Mouse (Mus musculus) splenic B cell, adult 2 months (primary cell): ENCODE measurements around the gene Vtn.

Experiments used
- DNase-seq: peaks from one replicate; pipeline ENCODE4 v3.0.0-alpha.2; 2011; ENCODE audit warnings: low read depth, low spot score
- H3K27me3 ChIP-seq: 2 replicates; pipeline ENCODE4 v1.6.1; 2012; ENCODE audit warnings: mild to moderate bottlenecking, low read length, moderate library complexity, mixed read lengths; ENCODE audit not compliant: control insufficient read depth, poor library complexity, insufficient read depth, severe bottlenecking
- H3K36me3 ChIP-seq: 2 replicates; pipeline ENCODE4 v1.6.1; 2012; ENCODE audit warnings: mild to moderate bottlenecking, low read length, moderate library complexity, mixed read lengths; ENCODE audit not compliant: control insufficient read depth, poor library complexity, insufficient read depth, severe bottlenecking

The Vtn gene

DNA sequence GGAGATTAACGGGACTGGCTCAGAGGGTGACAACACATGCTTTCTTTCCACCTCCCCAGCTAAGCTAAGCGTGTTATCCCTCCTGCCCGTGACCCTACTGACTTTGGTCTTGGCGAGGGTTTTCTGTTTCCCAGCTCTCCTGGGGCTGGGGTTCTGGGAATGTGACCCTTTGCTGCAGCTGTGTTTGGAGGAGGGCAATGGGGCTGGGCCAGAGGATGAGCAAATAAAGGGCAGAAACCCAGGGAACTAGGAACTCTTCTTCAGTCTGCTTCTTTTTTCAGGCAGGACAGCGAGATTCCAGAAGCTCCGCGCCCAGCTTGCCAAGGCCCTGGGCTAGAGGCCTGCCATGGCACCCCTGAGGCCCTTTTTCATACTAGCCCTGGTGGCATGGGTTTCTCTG, at the start of gene Vtn:
Vtn (plus strand) TSS at position 88 of the 400 bp plus-strand sequence.
- DNase-seq: no peak
- Histone ChIP-seq H3K36me3 (no peaks in the 10 kb centered on the region), H3K27me3 (no peaks in the 10 kb centered on the region)

DNA sequence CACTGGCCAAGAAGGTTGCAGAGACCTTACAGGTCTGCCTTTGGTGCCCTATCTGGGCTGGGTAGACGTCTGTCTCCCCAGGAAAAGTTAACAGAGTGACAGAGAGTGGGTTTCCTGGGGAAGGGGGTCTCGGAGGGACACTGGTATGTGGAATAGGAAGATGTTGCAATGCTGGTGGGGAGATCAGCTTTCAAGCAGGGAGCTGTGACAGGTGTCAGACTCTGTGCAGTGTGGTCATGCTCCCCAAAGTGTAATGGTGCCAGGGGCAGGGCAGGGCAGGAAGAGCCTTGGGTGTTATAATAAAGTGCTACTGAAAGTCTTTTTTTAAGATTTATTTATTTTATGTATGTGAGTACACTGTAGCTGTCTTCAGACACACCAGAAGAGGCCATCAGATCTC, 48.6 kb upstream of the Vtn start:
- Histone ChIP-seq H3K36me3 (no peaks in the 10 kb centered on the region), H3K27me3 (no peaks in the 10 kb centered on the region)
- DNase-seq: no peak

DNA sequence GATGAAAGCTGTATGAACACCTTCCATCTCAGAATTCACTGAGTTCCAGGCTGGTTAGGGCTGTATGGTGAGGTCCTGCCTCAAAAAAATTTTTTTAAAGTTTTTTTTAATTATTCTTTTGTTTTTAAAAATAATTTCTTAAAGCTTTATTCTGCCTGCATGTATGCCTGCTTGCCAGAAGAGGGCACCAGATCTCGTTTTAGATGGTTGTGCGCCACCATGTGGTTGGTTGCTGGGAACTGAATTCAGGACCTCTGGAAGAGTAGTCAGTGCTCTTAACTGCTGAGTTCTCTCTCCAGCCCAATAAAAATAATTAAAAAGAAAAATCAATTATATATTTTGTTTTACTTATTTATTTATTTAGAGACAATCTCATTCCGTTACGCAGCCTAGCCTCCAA, 45.2 kb upstream of the Vtn start:
- Histone ChIP-seq H3K36me3 (no peaks in the 10 kb centered on the region), H3K27me3 (no peaks in the 10 kb centered on the region)
- DNase-seq: peak; percentile 86

DNA sequence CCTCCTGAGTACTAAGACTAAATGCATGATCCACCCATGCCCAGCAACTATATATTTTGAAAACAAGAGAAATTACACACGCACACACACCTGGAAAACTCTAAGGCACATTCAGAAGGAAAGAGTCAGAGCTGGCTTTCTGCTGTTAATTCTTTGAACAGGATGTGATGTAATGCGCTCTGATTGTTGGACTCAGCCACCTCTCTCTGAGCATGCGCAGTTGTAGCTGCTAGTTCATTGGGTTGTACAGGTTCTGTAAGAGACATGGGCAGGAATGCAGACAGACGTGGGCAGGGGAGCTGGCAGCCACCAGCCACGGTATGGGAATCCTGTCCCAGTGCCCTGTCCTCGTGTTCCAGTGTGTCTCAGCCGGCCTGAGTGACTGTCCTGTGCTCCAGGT, 44.6 kb upstream of the Vtn start:
- Histone ChIP-seq H3K36me3 (no peaks in the 10 kb centered on the region), H3K27me3 (no peaks in the 10 kb centered on the region)
- no peak for DNase-seq

DNA sequence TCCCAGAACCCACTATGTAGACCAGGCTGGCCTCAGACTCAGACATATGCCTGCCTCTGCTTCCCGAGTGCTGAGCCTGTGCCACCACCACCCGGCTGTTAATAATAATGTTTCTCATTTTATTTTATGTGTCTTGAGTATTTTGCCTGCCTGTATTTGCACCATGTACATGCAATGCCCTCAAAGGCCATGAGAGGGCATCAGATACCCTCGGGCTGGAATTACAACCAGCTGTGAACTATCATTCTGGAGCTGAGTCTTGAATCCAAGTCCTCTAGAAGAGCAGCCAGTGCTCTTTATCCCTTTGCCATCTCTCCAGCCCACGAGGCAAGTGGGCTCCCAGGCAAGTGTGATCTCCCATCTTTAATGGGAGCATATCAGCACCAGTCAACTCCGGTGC, 43.6 kb upstream of the Vtn start:
- no peaks in the 10 kb centered on the region for H3K36me3 ChIP-seq
- H3K27me3 ChIP-seq: no peaks in the 10 kb centered on the region
- peak; percentile 54 for DNase-seq

DNA sequence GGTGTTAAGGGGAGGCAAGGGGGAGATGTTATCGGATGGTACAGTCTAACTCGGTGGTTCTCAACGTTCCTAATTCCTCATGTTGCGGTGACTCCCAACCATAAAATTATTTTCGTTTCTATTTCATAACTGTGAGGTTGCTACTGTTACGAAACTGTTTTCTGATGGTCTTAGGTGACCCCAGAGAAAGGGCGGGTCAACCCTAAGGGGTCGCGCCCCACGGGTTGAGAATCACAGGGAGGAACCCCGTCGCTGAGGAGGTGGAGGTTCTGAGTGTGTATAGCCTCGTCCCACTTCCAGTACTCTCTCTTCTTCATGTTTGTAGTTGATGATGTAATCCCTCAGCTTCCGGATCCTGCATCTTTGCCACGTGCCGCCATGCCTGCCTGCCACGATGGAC, 40.2 kb upstream of the Vtn start:
- no peak for DNase-seq
- H3K36me3 ChIP-seq: no peaks in the 10 kb centered on the region

DNA sequence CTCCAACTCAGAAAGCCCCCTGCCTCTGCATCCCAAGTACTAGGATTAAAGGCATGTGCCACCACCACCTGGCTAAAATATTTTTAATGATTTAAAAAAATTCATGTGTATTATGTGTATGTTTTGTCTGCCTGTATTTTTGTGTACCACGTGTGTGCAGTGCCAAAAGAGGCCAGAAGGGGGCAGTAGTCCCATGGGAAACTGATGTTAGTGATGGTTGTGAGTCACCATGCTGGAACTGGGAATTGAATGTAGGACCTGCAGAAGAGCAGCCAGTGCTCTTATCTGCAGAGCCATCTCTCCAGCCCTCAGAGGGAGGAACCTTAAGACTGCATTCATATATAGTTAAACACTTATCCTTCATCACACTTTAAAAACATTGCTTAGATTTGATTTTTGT, 37.0 kb upstream of the Vtn start:
- Histone ChIP-seq H3K27me3 (no peaks in the 10 kb centered on the region), H3K36me3 (no peaks in the 10 kb centered on the region)
- peak; percentile 32 for DNase-seq

More for the DNA sequence above, 40.2 kb upstream of the Vtn start:
- H3K27me3 ChIP-seq: no peaks in the 10 kb centered on the region

DNA sequence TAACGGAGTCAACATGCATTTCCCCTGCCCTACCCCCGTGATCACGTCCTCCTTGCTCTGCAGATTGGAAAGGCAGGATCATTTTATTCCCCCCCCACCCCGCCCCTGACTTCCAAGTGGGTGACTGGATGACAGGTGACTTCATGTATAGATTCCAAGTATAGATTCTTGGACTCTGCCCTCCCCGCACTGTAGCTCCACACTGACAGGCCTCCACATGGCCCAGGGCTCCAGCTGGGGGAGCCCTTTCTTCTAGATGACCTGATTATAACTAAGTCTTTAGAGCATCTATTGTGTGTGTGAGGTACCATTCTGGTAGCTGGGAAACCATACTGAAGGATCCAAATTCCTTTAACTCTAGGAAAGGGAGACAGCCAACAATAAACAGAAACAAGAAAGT, 36.2 kb upstream of the Vtn start:
- no peak for DNase-seq
- H3K36me3 ChIP-seq: no peaks in the 10 kb centered on the region
- H3K27me3 ChIP-seq: no peaks in the 10 kb centered on the region

DNA sequence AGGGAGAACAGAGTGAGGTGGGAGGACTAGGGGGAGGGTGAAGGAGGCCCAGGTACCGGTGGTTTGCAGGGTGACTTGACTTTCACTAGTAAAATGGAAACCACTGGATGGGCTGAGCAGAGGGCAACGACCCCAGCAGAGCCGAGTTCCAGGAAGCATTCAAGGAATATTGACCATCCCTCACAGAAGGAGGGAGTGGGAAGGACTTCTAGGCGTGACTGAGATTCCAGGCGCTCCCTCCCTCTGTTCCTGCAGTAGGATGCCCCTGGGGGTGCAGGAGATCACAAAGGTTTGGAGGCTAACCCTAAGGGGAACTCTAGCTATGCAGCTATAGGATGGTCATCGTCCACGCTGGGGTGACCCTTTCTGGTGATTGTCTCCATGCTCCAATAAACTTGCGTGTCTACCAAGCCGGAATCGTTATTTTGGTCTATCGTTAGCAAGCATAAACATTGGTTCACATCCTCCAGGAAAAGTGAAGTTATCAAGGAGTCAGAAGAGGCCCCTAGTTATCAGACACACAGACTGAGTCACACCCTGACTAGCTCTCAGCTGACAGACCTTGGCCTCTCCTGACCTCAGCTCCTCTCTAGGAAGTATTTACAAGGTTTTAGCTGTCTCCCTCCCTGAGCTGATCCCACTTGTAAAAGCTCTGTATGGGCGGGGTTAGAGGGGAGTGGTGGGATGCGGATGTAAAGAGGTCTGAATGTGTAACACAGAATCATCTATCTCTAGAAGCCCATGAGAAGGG, 35.4 kb upstream of the Vtn start:
- DNase-seq: no peak
- no peaks in the 10 kb centered on the region for H3K36me3 ChIP-seq
- H3K27me3 ChIP-seq: no peaks in the 10 kb centered on the region

DNA sequence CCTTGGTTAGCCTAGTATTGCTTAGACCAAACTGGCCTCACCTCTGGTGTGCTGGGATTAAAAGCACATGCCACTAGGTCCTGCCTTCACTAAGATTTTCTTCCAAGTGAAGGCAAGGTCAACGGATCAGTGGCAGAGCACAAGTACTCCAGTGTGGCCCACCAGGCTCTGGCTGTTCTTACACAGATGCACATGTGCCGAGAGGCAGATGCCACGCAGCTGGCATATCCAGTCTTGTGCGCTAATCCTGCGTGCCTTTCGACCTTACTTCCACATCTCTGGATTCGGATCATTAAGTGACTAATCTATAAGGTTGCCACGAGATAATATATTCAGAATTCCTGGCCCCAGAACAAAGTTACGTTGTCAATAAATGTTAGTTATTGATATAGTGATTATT, 33.8 kb upstream of the Vtn start:
- no peaks in the 10 kb centered on the region for H3K27me3 ChIP-seq
- DNase-seq: no peak

DNA sequence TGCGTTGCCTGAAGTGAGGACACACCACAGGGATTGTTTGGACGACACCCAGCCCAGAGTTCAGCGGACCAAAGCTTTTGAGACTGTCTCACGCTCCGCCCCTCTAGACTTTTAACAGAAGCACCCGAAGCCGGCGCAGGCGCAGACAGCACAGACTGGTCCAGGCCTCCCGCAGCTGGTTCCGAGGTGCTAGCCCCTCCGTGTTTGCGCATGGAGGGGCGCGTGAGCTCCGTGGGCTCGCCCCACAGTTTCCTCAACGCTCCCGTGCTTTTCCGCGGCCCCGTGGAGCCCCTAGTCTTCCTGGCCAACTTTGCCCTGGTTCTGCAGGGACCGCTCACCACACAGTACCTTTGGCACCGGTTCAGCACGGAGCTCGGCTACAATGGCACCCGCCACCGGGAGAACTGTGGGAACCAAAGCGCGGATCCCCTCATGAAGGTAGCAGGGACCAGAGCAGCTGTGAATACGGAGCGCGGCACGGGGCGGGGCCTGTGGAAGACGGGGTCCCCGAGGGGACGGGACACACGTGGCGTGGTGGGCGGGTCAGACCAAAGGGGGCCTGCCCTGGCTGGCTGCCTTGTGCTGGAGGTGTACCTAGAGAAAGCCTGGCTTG, 33.2 kb upstream of the Vtn start, which contains the start of gene Slc46a1:
Slc46a1 (plus strand) TSS at position 130 of the 613 bp plus-strand sequence.
- peak; percentile 73 for DNase-seq
- Histone ChIP-seq H3K36me3 (no peaks in the 10 kb centered on the region), H3K27me3 (no peaks in the 10 kb centered on the region)

More for the DNA sequence above, 33.8 kb upstream of the Vtn start:
- H3K36me3 ChIP-seq: no peaks in the 10 kb centered on the region

DNA sequence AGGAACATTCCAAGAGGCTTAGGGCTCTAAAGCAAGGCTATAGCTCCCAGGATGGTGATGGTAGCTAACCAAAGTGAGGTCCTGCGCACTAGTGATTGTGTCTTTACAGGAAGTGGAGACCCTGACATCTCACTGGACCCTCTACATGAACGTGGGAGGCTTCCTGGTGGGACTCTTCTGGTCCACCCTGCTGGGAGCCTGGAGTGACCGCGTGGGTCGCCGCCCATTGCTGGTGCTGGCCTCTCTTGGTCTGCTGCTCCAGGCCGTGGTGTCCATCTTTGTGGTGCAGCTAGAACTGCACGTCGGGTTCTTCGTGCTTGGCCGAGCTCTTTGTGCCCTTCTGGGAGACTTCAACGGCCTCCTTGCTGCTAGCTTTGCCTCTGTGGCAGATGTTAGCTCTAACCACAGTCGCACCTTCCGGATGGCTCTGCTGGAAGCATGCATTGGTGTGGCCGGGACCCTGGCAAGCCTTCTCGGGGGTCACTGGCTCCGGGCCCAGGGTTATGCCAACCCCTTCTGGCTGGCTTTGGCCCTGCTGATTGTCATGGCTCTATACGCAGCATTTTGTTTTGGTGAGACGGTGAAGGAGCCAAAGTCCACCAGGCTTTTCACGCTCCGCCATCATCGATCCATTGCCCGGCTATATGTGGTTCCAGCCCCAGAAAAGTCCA, 32.5 kb upstream of the Vtn start:
- no peaks in the 10 kb centered on the region for H3K36me3 ChIP-seq
- no peak for DNase-seq
- no peaks in the 10 kb centered on the region for H3K27me3 ChIP-seq

DNA sequence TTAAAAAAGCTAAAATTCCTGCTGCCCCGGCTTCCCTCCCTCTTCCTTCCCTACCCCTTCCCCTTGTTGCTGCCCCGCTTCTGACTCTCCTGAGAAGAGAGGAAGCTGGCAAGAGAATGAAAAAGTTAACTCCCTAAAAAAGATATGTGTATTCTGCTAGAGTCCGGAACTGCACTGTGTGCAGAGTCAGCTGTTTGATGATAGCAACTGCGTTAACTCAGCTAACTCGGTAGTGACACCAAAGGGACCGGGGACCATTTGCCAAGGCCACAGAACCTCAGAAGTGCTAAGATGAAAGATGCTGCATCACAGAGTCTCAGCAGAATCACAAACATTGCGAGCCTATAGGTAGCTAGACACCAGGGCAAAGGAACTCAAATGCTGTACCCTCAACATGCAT, 31.4 kb upstream of the Vtn start:
- Histone ChIP-seq H3K27me3 (no peaks in the 10 kb centered on the region), H3K36me3 (no peaks in the 10 kb centered on the region)
- no peak for DNase-seq

DNA sequence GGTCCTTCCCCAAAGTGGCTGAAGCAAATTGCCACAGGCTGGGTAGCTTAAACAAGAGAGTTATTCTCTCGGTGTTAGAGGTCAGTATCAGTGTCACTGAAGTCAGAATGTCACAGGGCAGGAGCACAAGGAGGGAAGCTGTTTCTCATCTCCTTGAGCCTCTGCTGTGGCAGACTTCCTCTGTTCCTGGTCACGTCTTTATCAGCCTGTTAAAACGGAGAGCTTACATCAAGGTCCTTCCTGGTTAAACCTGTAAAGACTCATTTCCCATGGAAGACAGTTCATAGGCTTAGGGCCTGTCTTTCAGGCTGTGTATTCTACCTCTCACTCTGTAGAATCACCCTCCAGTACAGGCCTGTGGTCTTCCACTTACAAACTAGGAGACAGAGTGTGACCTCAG, 31.0 kb upstream of the Vtn start:
- DNase-seq: no peak
- H3K27me3 ChIP-seq: no peaks in the 10 kb centered on the region
- H3K36me3 ChIP-seq: no peaks in the 10 kb centered on the region

DNA sequence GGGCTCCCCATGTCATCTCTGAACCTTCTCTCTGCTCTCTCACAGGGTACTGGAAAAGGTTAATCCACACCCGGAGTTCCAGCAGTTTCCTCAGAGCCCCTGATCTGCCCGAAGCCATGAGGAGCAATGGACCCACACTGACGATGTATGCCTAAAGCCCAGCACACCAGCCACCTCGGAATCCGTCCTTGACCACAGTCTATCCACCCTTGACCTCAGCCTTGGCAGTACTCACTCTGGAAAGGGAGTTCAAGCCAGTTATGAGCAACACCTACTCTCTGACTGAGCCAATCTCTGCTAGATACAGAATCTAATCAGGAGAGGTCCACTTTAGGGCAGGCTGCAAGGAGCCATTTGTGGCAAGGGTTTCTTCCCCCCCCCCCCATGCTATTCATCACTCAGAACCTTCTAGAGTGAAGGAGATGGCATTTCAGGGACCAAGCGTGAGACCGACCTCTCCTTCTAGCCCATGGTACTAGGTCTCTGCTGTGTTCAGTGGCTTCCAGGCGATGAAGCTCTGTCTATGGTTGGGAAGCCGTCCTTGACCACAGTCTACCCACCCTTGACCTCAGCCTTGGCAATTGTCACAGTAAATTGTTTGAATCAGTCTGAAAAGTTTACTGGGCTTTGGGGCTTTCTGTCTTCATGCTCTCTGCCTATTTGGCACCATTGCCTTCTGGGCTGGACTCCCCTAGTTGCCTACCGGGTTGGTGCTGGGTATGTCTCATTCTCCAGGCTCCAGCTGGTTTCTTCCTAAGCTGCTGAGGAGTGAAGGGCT, 27.4 kb upstream of the Vtn start:
- DNase-seq: no peak
- Histone ChIP-seq H3K27me3 (no peaks in the 10 kb centered on the region), H3K36me3 (no peaks in the 10 kb centered on the region)
